Mouse (Mus musculus): ENCODE measurements around the gene Tdrd1.
A peak's percentile ranks its signal among the peaks of the same experiment; 100 is the strongest.

Gene Tdrd1

GRCm38 (mm10) chr19:56915084-56915483, 89.1 kb downstream of the Tdrd1 start:
- DNase-seq = peak; percentile 63

All from lung, postnatal 10 days (tissue).